Mouse (Mus musculus): ENCODE data around the gene Peli2. TPM values are rescaled to one million over a fixed set of nuclear protein-coding genes. Genes with fewer than 3 reads are reported as not detected.

Peli2 gene
- polyA plus RNA-seq, 1 experiment from 2014 or later = 4.6 TPM

DNA sequence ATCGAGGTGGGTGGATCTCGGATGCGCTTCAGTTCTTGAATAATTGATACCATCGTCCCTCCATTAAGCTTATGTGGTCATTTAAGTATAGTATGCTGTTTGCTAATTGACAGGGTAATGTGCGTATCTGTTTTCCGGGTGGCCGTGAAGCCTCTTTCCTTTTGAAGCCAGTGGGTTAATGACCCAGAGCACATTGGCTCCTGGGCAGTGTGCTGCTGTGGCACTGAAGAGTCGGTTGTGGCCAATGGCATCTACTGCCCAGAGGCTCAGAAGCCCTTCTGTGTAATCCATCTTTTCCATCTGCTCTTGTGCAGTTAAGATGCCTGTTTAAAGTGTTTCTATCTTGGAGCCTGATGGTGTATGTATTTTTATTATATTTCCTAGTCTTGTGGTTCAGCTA lies 34.0 kb downstream of the Peli2 start:
- Histone ChIP-seq H3K27me3 (ENCODE audit: control insufficient read depth, insufficient read depth, low read depth, low read length) (no peaks in the 10 kb centered on the region), H3K4me1 (ENCODE audit: control insufficient read depth, insufficient read depth, low read length) (no peaks in the 10 kb centered on the region), H3K4me3 (ENCODE audit: low read depth, low read length) (no peak overlapping the region), H3K4me2 (ENCODE audit: low read length) (no peak overlapping the region), H3K9ac (ENCODE audit: low read depth, low read length) (no peak overlapping the region), H3K36me3 (ENCODE audit: control insufficient read depth, insufficient read depth, low read length) (no peaks in the 10 kb centered on the region), H3K27ac (ENCODE audit: low read length) (no peak overlapping the region), H3K9me3 (replicated peaks; ENCODE audit: control insufficient read depth, low read length, poor library complexity, severe bottlenecking) (no peaks in the 10 kb centered on the region)
- WGBS = 77% methylated on average over 8 of the region's 8 CpGs
- no peak for ATAC-seq

DNA sequence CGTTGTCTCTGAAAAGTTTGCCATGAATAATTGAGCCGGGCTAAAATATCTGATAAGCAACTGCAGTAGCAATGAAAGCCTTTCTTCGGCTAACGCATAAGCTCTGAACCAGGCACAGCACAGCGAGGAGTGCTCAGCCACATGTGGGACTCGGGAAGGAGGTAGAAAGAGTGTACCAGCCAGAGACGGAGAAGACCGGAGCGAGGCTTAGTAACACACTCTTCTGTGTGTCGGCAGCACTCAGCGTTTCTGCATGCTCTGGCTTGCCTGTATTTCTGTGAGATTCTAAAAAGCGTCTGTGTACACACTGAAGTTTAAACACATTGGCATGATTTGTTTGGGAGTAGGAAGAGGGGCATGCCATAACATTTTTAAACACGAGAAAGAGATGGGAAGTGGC lies 34.5 kb downstream of the Peli2 start:
- WGBS = 81% methylated on average over 13 of the region's 13 CpGs
- no peaks in the 10 kb centered on the region for H3K36me3 ChIP-seq (ENCODE audit: control insufficient read depth, insufficient read depth, low read length)
- H3K4me1 ChIP-seq (ENCODE audit: control insufficient read depth, insufficient read depth, low read length) = no peaks in the 10 kb centered on the region
- H3K9ac ChIP-seq (ENCODE audit: low read depth, low read length) = no peak overlapping the region
- H3K4me2 ChIP-seq (ENCODE audit: low read length) = no peak overlapping the region
- no peaks in the 10 kb centered on the region; the same call in 1 of the 2 replicates for H3K9me3 ChIP-seq (replicated peaks; ENCODE audit: control insufficient read depth, low read length, poor library complexity, severe bottlenecking)
- no peak for ATAC-seq
- H3K27ac ChIP-seq (ENCODE audit: low read length) = no peak overlapping the region
- no peak overlapping the region for H3K4me3 ChIP-seq (ENCODE audit: low read depth, low read length)
- no peaks in the 10 kb centered on the region for H3K27me3 ChIP-seq (ENCODE audit: control insufficient read depth, insufficient read depth, low read depth, low read length)

DNA sequence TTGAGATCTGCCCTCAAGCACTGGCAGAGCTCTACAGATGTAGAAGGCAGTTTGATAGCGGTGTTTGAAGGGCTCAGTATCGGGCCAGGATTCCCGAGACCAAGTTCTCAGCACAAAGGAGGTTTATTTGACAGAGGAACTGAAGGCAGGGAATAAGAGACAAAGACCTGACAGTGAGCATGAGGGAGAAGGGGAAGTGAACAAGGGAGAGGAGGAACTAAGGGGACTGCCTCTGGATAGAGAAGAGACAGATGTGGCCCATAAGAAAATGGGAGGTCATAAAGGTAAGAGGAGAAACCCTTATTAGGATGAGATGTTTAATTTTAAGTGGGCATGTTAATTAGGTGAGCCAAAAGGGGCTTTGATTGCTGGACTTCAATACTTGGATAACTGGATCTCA lies 36.5 kb downstream of the Peli2 start:
- no peak overlapping the region for H3K4me2 ChIP-seq (ENCODE audit: low read length)
- 75% methylated on average over 3 of the region's 3 CpGs for WGBS
- no peak overlapping the region for H3K27ac ChIP-seq (ENCODE audit: low read length)
- ATAC-seq = no peak
- H3K36me3 ChIP-seq (ENCODE audit: control insufficient read depth, insufficient read depth, low read length) = no peaks in the 10 kb centered on the region
- no peak overlapping the region for H3K9ac ChIP-seq (ENCODE audit: low read depth, low read length)
- no peak overlapping the region for H3K4me3 ChIP-seq (ENCODE audit: low read depth, low read length)
- H3K27me3 ChIP-seq (ENCODE audit: control insufficient read depth, insufficient read depth, low read depth, low read length) = no peaks in the 10 kb centered on the region
- no peaks in the 10 kb centered on the region for H3K4me1 ChIP-seq (ENCODE audit: control insufficient read depth, insufficient read depth, low read length)
- no peaks in the 10 kb centered on the region; the same call in 1 of the 2 replicates for H3K9me3 ChIP-seq (replicated peaks; ENCODE audit: control insufficient read depth, low read length, poor library complexity, severe bottlenecking)

DNA sequence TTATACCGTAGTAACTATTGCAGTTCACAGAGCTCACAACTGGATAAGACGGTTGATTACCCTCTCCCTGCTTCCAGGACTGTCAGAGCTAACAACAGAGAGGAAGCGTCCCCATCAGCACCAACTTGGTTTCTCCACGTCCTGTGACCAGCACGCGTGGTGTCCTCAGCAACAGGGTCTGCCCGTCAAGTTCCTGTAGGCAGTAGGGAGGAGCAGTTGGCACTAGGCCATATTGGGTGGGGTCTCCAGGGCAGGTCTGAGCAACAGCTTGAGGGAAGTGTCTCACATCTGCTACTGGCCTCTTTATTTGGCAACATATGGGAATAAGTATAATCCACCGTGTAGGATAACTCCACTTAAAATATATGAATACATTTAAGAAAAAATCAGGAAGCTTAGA lies 37.2 kb downstream of the Peli2 start:
- Histone ChIP-seq H3K9me3 (replicated peaks; ENCODE audit: control insufficient read depth, low read length, poor library complexity, severe bottlenecking) (no peaks in the 10 kb centered on the region; the same call in 1 of the 2 replicates), H3K4me3 (ENCODE audit: low read depth, low read length) (no peak overlapping the region), H3K27me3 (ENCODE audit: control insufficient read depth, insufficient read depth, low read depth, low read length) (no peaks in the 10 kb centered on the region), H3K4me1 (ENCODE audit: control insufficient read depth, insufficient read depth, low read length) (no peaks in the 10 kb centered on the region), H3K9ac (ENCODE audit: low read depth, low read length) (no peak overlapping the region), H3K4me2 (ENCODE audit: low read length) (no peak overlapping the region), H3K36me3 (ENCODE audit: control insufficient read depth, insufficient read depth, low read length) (no peaks in the 10 kb centered on the region), H3K27ac (ENCODE audit: low read length) (no peak overlapping the region)
- 87% methylated on average over 8 of the region's 8 CpGs for WGBS
- no peak for ATAC-seq

DNA sequence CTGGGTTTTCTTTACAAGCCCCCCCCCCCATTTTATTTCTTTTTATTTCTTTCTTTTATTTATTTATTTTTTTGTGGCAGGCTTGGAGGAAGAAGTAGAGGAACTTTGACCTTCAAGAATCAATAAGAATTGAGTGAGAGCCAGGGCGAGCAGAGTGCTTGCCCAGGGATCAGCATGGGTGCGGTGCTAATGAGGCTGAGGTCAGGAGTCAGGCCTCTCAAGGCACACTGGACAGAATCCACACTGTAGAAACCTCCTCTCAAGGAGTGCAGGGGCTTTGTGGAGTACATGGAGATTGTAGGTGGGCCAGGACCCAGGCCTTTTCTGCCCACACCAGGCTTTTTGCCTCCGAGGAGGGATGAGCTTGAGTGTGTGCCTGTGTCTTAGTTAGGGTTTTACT lies 38.8 kb downstream of the Peli2 start:
- no peaks in the 10 kb centered on the region for H3K36me3 ChIP-seq (ENCODE audit: control insufficient read depth, insufficient read depth, low read length)
- no peak overlapping the region for H3K4me3 ChIP-seq (ENCODE audit: low read depth, low read length)
- 65% methylated on average over 3 of the region's 3 CpGs for WGBS
- H3K4me2 ChIP-seq (ENCODE audit: low read length) = no peak overlapping the region
- no peak overlapping the region for H3K27ac ChIP-seq (ENCODE audit: low read length)
- H3K27me3 ChIP-seq (ENCODE audit: control insufficient read depth, insufficient read depth, low read depth, low read length) = no peaks in the 10 kb centered on the region
- no peaks in the 10 kb centered on the region for H3K4me1 ChIP-seq (ENCODE audit: control insufficient read depth, insufficient read depth, low read length)
- ATAC-seq = no peak
- no peak overlapping the region for H3K9ac ChIP-seq (ENCODE audit: low read depth, low read length)
- H3K9me3 ChIP-seq (replicated peaks; ENCODE audit: control insufficient read depth, low read length, poor library complexity, severe bottlenecking) = no peaks in the 10 kb centered on the region; the same call in 1 of the 2 replicates

DNA sequence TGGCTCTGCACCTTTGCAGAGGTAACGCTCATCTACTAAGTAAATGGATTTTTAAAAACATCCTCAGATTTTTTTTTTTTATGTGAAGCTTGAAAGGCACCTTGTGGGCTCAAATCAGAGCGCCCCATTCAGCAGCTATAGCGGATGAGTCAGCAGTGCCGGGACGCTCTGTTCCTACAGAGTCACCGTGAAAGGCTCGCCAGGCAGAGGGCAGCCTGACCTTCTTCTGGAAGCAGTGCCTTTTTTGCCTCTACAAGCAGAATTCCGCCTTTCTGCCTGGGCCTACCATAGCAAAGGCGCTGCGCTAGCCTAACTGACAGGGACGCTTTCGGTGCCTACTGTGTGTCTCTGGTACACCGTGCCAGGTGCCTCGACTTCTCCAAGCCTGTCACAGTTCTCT lies 41.8 kb downstream of the Peli2 start:
- H3K36me3 ChIP-seq (ENCODE audit: control insufficient read depth, insufficient read depth, low read length) = no peaks in the 10 kb centered on the region
- WGBS = 85% methylated on average over 14 of the region's 14 CpGs
- H3K27ac ChIP-seq (ENCODE audit: low read length) = no peak overlapping the region
- ATAC-seq = no peak
- H3K9me3 ChIP-seq (replicated peaks; ENCODE audit: control insufficient read depth, low read length, poor library complexity, severe bottlenecking) = no peaks in the 10 kb centered on the region; the same call in 1 of the 2 replicates
- H3K9ac ChIP-seq (ENCODE audit: low read depth, low read length) = no peak overlapping the region
- no peaks in the 10 kb centered on the region for H3K27me3 ChIP-seq (ENCODE audit: control insufficient read depth, insufficient read depth, low read depth, low read length)
- H3K4me3 ChIP-seq (ENCODE audit: low read depth, low read length) = no peak overlapping the region
- peaks cover 2% of the 10 kb centered on the region for H3K4me1 ChIP-seq (ENCODE audit: control insufficient read depth, insufficient read depth, low read length)
- H3K4me2 ChIP-seq (ENCODE audit: low read length) = no peak overlapping the region

DNA sequence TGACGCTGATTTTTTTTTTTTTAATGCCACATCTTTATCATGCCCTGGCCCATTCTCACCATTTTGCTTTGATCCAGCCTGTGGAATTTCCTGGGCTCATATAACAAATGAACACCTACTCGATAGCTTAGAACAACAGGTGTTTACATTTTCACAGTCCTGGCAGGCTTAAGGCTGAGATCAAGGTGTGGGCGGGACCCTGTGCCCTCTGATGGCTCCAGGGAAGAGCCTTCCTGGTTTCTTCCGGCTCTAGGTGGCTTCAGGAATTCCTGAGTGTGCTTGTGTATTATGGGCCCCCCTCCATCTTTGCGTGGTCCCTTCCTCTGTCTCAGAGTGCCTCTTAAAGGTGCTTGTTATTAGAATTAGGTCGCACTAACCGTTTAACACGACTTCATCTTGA lies 44.3 kb downstream of the Peli2 start:
- Histone ChIP-seq H3K4me3 (ENCODE audit: low read depth, low read length) (no peak overlapping the region), H3K27me3 (ENCODE audit: control insufficient read depth, insufficient read depth, low read depth, low read length) (no peaks in the 10 kb centered on the region), H3K4me2 (ENCODE audit: low read length) (no peak overlapping the region), H3K9me3 (replicated peaks; ENCODE audit: control insufficient read depth, low read length, poor library complexity, severe bottlenecking) (no peaks in the 10 kb centered on the region; the same call in 1 of the 2 replicates), H3K4me1 (ENCODE audit: control insufficient read depth, insufficient read depth, low read length) (peaks cover 2% of the 10 kb centered on the region), H3K9ac (ENCODE audit: low read depth, low read length) (no peak overlapping the region), H3K36me3 (ENCODE audit: control insufficient read depth, insufficient read depth, low read length) (no peaks in the 10 kb centered on the region), H3K27ac (ENCODE audit: low read length) (no peak overlapping the region)
- WGBS = 66% methylated on average over 8 of the region's 8 CpGs
- no peak for ATAC-seq

DNA sequence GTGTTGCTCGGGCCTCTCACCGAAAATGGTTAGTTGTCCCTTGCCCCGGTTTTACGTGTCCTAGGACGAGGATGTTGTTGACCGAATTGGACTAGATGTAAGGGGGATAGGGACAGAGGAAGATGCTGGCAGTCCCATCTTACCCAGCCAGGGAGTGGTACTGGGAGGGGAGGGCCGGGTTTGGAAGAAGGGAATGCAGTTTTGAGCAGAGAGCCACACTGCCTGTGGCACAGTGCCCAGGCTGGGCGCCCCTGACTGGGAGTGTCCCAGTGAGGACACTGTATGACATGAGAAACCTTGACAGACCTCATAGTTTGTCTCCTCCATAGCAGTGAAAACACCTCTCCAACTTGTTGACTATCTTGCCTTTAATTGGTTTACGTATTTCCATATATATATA lies 45.8 kb downstream of the Peli2 start:
- Histone ChIP-seq H3K4me1 (ENCODE audit: control insufficient read depth, insufficient read depth, low read length) (peaks cover 5% of the 10 kb centered on the region), H3K9ac (ENCODE audit: low read depth, low read length) (no peak overlapping the region), H3K9me3 (replicated peaks; ENCODE audit: control insufficient read depth, low read length, poor library complexity, severe bottlenecking) (no peaks in the 10 kb centered on the region), H3K27me3 (ENCODE audit: control insufficient read depth, insufficient read depth, low read depth, low read length) (no peaks in the 10 kb centered on the region), H3K4me3 (ENCODE audit: low read depth, low read length) (no peak overlapping the region), H3K36me3 (ENCODE audit: control insufficient read depth, insufficient read depth, low read length) (no peaks in the 10 kb centered on the region), H3K4me2 (ENCODE audit: low read length) (no peak overlapping the region), H3K27ac (ENCODE audit: low read length) (no peak overlapping the region)
- ATAC-seq = no peak
- WGBS = 94% methylated on average over 9 of the region's 9 CpGs

DNA sequence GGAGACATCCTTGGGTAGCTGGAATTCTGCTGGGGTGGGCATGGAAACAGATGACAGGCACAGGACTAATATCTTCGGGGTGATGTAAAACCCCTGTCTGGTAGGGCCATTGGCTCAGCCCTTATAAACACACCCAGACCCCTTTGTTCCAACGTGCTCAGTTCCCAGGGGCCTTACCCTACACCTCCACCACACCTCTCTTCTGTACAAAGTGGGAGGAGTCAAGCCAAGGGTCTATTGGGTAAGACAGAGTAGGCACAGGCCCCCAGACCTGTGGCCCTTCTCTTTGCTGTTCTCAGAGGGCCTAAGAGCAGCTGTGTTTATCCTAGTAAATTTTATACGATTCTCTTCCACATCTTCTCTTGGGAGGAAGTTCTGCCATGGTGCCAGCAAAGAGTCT lies 46.4 kb downstream of the Peli2 start:
- Histone ChIP-seq H3K4me2 (ENCODE audit: low read length) (no peak overlapping the region), H3K9ac (ENCODE audit: low read depth, low read length) (no peak overlapping the region), H3K4me1 (ENCODE audit: control insufficient read depth, insufficient read depth, low read length) (peaks cover 8% of the 10 kb centered on the region), H3K27me3 (ENCODE audit: control insufficient read depth, insufficient read depth, low read depth, low read length) (no peaks in the 10 kb centered on the region), H3K9me3 (replicated peaks; ENCODE audit: control insufficient read depth, low read length, poor library complexity, severe bottlenecking) (no peaks in the 10 kb centered on the region), H3K36me3 (ENCODE audit: control insufficient read depth, insufficient read depth, low read length) (no peaks in the 10 kb centered on the region), H3K4me3 (ENCODE audit: low read depth, low read length) (no peak overlapping the region), H3K27ac (ENCODE audit: low read length) (no peak overlapping the region)
- ATAC-seq = no peak
- 61% methylated on average over 3 of the region's 3 CpGs for WGBS

DNA sequence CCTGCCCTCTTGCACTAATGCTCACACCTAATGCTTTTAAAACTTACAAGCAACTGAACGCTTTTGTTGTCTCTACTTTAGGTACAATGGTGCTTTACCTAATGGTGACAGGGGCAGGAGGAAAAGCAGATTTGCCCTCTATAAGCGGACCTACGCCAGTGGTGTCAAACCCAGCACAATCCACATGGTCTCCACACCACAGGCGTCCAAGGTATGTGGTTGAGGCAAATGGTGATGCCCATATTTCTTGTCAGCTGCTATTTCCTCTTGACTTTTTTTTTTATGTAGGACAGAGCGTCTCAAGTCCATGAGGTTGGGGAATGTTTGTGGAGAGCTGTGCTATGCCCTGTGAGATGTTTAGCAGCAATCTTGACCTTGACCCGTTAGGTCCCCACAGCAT lies 47.5 kb downstream of the Peli2 start:
- 92% methylated on average over 6 of the region's 6 CpGs for WGBS

More for the DNA sequence above, 47.5 kb downstream of the Peli2 start:
- no peaks in the 10 kb centered on the region for H3K9me3 ChIP-seq (replicated peaks; ENCODE audit: control insufficient read depth, low read length, poor library complexity, severe bottlenecking)
- H3K27ac ChIP-seq (ENCODE audit: low read length) = no peak overlapping the region
- no peaks in the 10 kb centered on the region for H3K27me3 ChIP-seq (ENCODE audit: control insufficient read depth, insufficient read depth, low read depth, low read length)
- H3K4me1 ChIP-seq (ENCODE audit: control insufficient read depth, insufficient read depth, low read length) = peaks cover 10% of the 10 kb centered on the region
- H3K36me3 ChIP-seq (ENCODE audit: control insufficient read depth, insufficient read depth, low read length) = no peaks in the 10 kb centered on the region
- ATAC-seq = no peak
- H3K9ac ChIP-seq (ENCODE audit: low read depth, low read length) = no peak overlapping the region
- H3K4me2 ChIP-seq (ENCODE audit: low read length) = no peak overlapping the region
- no peak overlapping the region for H3K4me3 ChIP-seq (ENCODE audit: low read depth, low read length)

Measured in midbrain, embryonic 16.5 days (tissue).